Mouse (Mus musculus) olfactory bulb, adult 2 months (tissue): ENCODE measurements around the gene Pias4. TPM values are rescaled to one million over a fixed set of nuclear protein-coding genes. Genes with fewer than 3 reads are reported as not detected.

Experiments
- H3K27ac ChIP-seq: fragments of 200-500 bp; 2 replicates; pipeline ENCODE4 v1.5.1; 2012; ENCODE audit warnings: low read depth, low read length; ENCODE audit not compliant: insufficient read depth
- H3K4me1 ChIP-seq: fragments of 200-500 bp; 2 replicates; pipeline ENCODE4 v1.6.1; 2012; ENCODE audit warnings: low read length; ENCODE audit not compliant: control insufficient read depth, insufficient read depth
- H3K4me3 ChIP-seq: fragments of 200-500 bp; 2 replicates; pipeline ENCODE4 v1.5.1; 2012; ENCODE audit warnings: mild to moderate bottlenecking, low read depth, low read length, moderate library complexity; ENCODE audit not compliant: insufficient read depth
- CTCF ChIP-seq: fragments of 200-500 bp; IDR thresholded peaks from 2 replicates; pipeline ENCODE4 v1.5.1; 2012; ENCODE audit warnings: low read depth, mild to moderate bottlenecking, low read length, moderate library complexity; ENCODE audit not compliant: insufficient read depth
- POLR2A ChIP-seq: fragments of 200-500 bp; IDR thresholded peaks from 2 replicates; pipeline ENCODE4 v1.6.1; 2012; ENCODE audit warnings: mild to moderate bottlenecking, low read depth, low read length, moderate library complexity; ENCODE audit not compliant: insufficient read depth
- whole genome bisulfite sequencing: fragments of 180-500 bp; shearing (Covaris S2); methylation state at CpG from one replicate; pipeline ENCODE4 v1.1.7; 2018; 5-methylcytosine and 5-hydroxymethylcytosine counted together
- polyA plus RNA-seq: library from polyadenylated mRNA; stranded (reverse); fragments of >200 nt; gene quantifications from 2 replicates; pipeline ENCODE4 v1.2.4, GENCODE M21; 2012; ENCODE audit warnings: low replicate concordance; ENCODE audit not compliant: missing spikeins, insufficient read depth, insufficient read length

Pias4 gene
- polyA plus RNA-seq, 1 experiment: not detected

- WGBS: 45% methylated on average over 11 of the region's 11 CpGs
- Histone ChIP-seq H3K27ac (peak overlapping the region; percentile 54), H3K4me1 (peaks cover 64% of the 10 kb centered on the region), H3K4me3 (peak overlapping the region; percentile 80)
- TF ChIP-seq POLR2A: no peak
- TF ChIP-seq CTCF: no peak
Observed at GRCm38 (mm10) chr10:81138821-81139528, 28.7 kb downstream of the Pias4 start.

DNA sequence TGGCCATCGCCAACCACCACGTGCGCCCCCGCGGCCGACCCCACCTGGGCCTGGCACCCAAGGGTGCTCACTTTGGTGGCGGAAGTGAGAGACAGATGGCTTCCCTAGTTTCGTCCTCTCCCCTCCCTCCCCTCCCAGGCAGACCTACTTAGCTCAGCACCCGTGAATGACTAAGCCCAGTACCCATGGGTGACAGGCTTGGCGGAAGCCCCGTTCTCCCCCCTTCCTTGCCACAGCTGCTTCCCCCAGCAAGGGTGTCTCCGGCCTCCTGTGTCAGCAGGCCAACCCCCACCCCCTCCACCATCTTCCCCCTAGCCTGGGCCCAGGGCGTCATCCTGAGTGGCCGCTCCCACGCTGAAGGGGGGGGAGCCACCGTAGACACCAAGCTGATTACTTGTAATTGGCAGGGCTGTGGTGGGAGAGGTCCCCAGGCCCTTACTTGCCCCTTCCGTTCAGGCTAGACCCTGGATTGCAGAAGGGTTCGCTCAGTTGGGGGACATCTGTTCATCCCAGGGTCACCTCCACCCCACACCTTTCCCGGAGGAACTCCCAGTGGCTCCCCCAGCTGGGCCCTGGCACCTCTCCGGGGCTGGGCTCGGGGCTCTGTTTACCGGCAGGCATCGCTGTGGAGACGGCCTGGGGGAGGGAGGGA lies 29.5 kb downstream of the Pias4 start:
- Histone ChIP-seq H3K4me1 (peaks cover 60% of the 10 kb centered on the region), H3K27ac (peak overlapping the region; percentile 47; the same call in 1 of the 2 replicates), H3K4me3 (peak overlapping the region; percentile 80)
- TF ChIP-seq POLR2A: no peak; the same call in none of the 2 replicates
- no peak for TF ChIP-seq CTCF
- 3% methylated on average over 24 of the region's 24 CpGs for WGBS

- Histone ChIP-seq H3K27ac (peak overlapping the region; percentile 89), H3K4me3 (peak overlapping the region; percentile 80), H3K4me1 (peaks cover 52% of the 10 kb centered on the region)
- peak; percentile 7; the same call in 1 of the 2 replicates for TF ChIP-seq POLR2A
- no peak for TF ChIP-seq CTCF
- under 1% methylated on average over 84 of the region's 89 CpGs for WGBS
Observed at GRCm38 (mm10) chr10:81137252-81138130, 30.2 kb downstream of the Pias4 start.

DNA sequence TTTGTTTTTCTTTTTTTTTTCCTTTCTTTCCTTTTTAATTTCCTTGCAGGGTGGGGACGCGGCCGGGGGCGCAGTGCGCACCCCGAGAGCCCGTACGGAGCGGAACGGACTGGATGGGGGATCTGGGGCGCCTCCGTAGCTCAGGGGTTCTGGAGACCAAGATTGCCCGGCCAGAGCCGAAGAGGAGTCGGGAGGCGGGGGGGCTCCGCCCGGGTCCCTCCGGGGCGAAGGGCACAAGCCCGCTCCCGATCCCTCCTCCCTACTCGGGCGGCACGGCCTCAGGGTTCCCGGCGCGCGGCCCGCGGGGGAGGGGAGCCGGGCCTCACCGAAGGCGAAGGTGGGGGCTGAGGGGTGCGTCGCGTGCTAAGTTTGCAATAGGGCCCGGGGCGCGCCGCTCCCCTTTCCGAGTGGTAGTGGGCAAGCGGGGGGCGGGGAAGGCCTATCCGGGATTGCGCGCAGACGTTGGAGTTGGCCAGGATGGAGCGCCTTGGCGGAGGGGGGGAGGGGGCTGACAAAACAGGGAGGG lies 31.0 kb downstream of the Pias4 start:
- Histone ChIP-seq H3K27ac (peak overlapping the region; percentile 68), H3K4me3 (peak overlapping the region; percentile 55), H3K4me1 (peaks cover 46% of the 10 kb centered on the region)
- WGBS: 2% methylated on average over 48 of the region's 50 CpGs
- no peak for TF ChIP-seq POLR2A
- TF ChIP-seq CTCF: no peak

GRCm38 (mm10) chr10:81135831-81136705 lies 31.7 kb downstream of the Pias4 start:
- peak; percentile 23; the same call in 1 of the 2 replicates for TF ChIP-seq POLR2A
- TF ChIP-seq CTCF: no peak

GRCm38 (mm10) chr10:81134966-81135681 lies 32.6 kb downstream of the Pias4 start, which contains the start of gene Zbtb7a:
Gene Zbtb7a (plus strand): TSS chr10:81135220.
- H3K27ac ChIP-seq: no peak within 1 kb of the TSS; the same call in 1 of the 2 replicates
- TF ChIP-seq CTCF (no peak), POLR2A (no peak)
- peak within 1 kb of the TSS; percentile 55 for H3K4me3 ChIP-seq
- 4% methylated on average over 41 of the region's 41 CpGs for WGBS
- H3K4me1 ChIP-seq: peaks cover 29% of the 10 kb centered on the region

More at GRCm38 (mm10) chr10:81135831-81136705, 31.7 kb downstream of the Pias4 start:
- WGBS: 1% methylated on average over 86 of the region's 86 CpGs
- H3K4me1 ChIP-seq: peaks cover 39% of the 10 kb centered on the region
- H3K27ac ChIP-seq: peak overlapping the region; percentile 68
- peak overlapping the region; percentile 55 for H3K4me3 ChIP-seq

DNA sequence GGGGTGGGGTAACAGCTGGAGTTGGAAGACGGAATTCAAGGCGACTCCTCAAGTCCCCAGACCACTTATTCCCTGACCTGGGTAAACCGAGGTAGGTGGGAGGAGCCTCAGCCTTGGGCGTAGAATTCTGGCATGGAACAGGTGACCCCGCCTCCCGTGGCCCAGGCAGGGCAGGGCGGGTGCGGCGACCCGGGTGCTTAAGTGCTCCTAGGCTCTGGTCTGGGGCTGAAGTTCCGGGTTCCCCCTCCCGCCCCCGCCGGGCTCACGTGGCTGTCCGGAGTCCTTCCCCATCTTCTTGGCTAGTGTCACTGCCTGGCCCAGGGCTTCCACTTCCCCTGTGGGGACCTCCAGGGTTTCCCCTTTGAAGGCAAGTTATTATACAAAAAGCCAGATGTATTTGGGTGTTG lies 33.5 kb downstream of the Pias4 start:
- Histone ChIP-seq H3K4me1 (peaks cover 27% of the 10 kb centered on the region), H3K4me3 (no peak overlapping the region), H3K27ac (no peak overlapping the region)
- 8% methylated on average over 16 of the region's 16 CpGs for WGBS
- no peak for TF ChIP-seq CTCF
- no peak for TF ChIP-seq POLR2A

DNA sequence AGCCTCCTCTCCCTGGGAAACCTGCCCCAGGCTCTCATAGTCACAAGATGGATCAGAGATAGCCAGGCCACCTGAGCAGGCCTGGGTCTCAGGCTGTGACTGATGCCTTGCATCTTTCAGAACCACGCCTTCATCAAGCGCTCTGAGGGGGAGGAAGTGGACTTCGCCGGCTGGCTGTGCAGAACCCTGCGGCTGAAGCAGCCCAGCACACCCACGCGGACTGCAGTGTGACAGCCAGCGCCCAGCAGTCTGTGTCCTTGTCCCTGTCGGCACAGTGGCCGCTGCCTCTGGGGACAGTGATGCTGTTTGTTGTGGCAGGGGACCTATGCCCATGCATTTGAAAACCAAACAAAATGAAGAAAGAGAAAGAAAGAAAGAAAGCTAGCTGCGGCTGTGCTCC lies 44.2 kb downstream of the Pias4 start:
- WGBS: 74% methylated on average over 11 of the region's 11 CpGs
- TF ChIP-seq POLR2A (no peak), CTCF (no peak)
- no peak overlapping the region for H3K27ac ChIP-seq
- H3K4me3 ChIP-seq: no peak overlapping the region
- 0 out of 2 replicates have a peak, but pooled peaks cover 4% of the 10 kb centered on the region for H3K4me1 ChIP-seq
